Mouse (Mus musculus): ENCODE measurements around the gene Ap5z1. TPM values are rescaled to one million over a fixed set of nuclear protein-coding genes. Genes with fewer than 3 reads are reported as not detected.
A peak's percentile ranks its signal among the peaks of the same experiment; 100 is the strongest.

Ap5z1 gene
- polyA plus RNA-seq, 1 experiment from 2014 or later: 11.8 TPM

- H3K4me3 ChIP-seq (replicated peaks): peak overlapping the region; percentile 35
- ATAC-seq (ENCODE audit: insufficient number of reproducible peaks, low FRiP score, low TSS enrichment, low read depth): peak; percentile 96
- no peaks in the 10 kb centered on the region for H3K9me3 ChIP-seq (replicated peaks)
- WGBS: under 1% methylated on average over 19 of the region's 19 CpGs
- peaks cover 17% of the 10 kb centered on the region for H3K36me3 ChIP-seq
- peak overlapping the region; percentile 96 for H3K27ac ChIP-seq (replicated peaks)
- H3K27me3 ChIP-seq: no peaks in the 10 kb centered on the region
- no peak overlapping the region for H3K9ac ChIP-seq
- peak overlapping the region; percentile 66 for H3K4me2 ChIP-seq (replicated peaks)
- H3K4me1 ChIP-seq: peaks cover 85% of the 10 kb centered on the region
Observed at GRCm38 (mm10) chr5:142440451-142441147, 23.1 kb upstream of the Ap5z1 start.

GRCm38 (mm10) chr5:142441332-142442044 lies 22.3 kb upstream of the Ap5z1 start:
- WGBS: 33% methylated on average over 22 of the region's 22 CpGs
- Histone ChIP-seq H3K9ac (no peak overlapping the region), H3K4me2 (replicated peaks) (peak overlapping the region; percentile 66), H3K9me3 (replicated peaks) (no peaks in the 10 kb centered on the region), H3K27ac (replicated peaks) (peak overlapping the region; percentile 96), H3K4me3 (replicated peaks) (peak overlapping the region; percentile 35; the same call in 1 of the 2 replicates), H3K27me3 (no peaks in the 10 kb centered on the region), H3K4me1 (peaks cover 88% of the 10 kb centered on the region), H3K36me3 (peaks cover 8% of the 10 kb centered on the region; the same call in 1 of the 2 replicates)
- 0 out of 2 replicates have a peak, but pooled peaks have one; percentile 34 for ATAC-seq (ENCODE audit: insufficient number of reproducible peaks, low FRiP score, low TSS enrichment, low read depth)

- no peaks in the 10 kb centered on the region for H3K27me3 ChIP-seq
- H3K27ac ChIP-seq (replicated peaks): peak overlapping the region; percentile 96
- H3K4me3 ChIP-seq (replicated peaks): no peak overlapping the region
- no peak overlapping the region for H3K4me2 ChIP-seq (replicated peaks)
- WGBS: 78% methylated on average over 7 of the region's 7 CpGs
- H3K36me3 ChIP-seq: peaks cover 6% of the 10 kb centered on the region; the same call in 1 of the 2 replicates
- H3K9me3 ChIP-seq (replicated peaks): no peaks in the 10 kb centered on the region
- H3K9ac ChIP-seq: no peak overlapping the region
- H3K4me1 ChIP-seq: peaks cover 85% of the 10 kb centered on the region
- no peak for ATAC-seq (ENCODE audit: insufficient number of reproducible peaks, low FRiP score, low TSS enrichment, low read depth)
Observed at GRCm38 (mm10) chr5:142442045-142442440, 21.7 kb upstream of the Ap5z1 start.

- no peak for ATAC-seq (ENCODE audit: insufficient number of reproducible peaks, low FRiP score, low TSS enrichment, low read depth)
- H3K27ac ChIP-seq (replicated peaks): 0 out of 2 replicates have a peak overlapping the region, but pooled peaks have one; percentile 44
- 78% methylated on average over 15 of the region's 15 CpGs for WGBS
- H3K9me3 ChIP-seq (replicated peaks): no peaks in the 10 kb centered on the region
- H3K4me1 ChIP-seq: peaks cover 81% of the 10 kb centered on the region
- no peak overlapping the region for H3K4me3 ChIP-seq (replicated peaks)
- H3K9ac ChIP-seq: no peak overlapping the region
- no peak overlapping the region for H3K4me2 ChIP-seq (replicated peaks)
- no peaks in the 10 kb centered on the region for H3K27me3 ChIP-seq
- H3K36me3 ChIP-seq: no peaks in the 10 kb centered on the region
Observed at GRCm38 (mm10) chr5:142443514-142443913, 20.2 kb upstream of the Ap5z1 start.

GRCm38 (mm10) chr5:142443994-142444393 lies 19.8 kb upstream of the Ap5z1 start:
- no peaks in the 10 kb centered on the region for H3K27me3 ChIP-seq
- no peak overlapping the region for H3K9ac ChIP-seq
- no peaks in the 10 kb centered on the region for H3K9me3 ChIP-seq (replicated peaks)
- peaks cover 4% of the 10 kb centered on the region; the same call in 1 of the 2 replicates for H3K36me3 ChIP-seq
- no peak for ATAC-seq (ENCODE audit: insufficient number of reproducible peaks, low FRiP score, low TSS enrichment, low read depth)
- 72% methylated on average over 14 of the region's 14 CpGs for WGBS
- no peak overlapping the region for H3K4me2 ChIP-seq (replicated peaks)
- H3K4me3 ChIP-seq (replicated peaks): no peak overlapping the region
- peaks cover 76% of the 10 kb centered on the region for H3K4me1 ChIP-seq
- peak overlapping the region; percentile 44; the same call in 1 of the 2 replicates for H3K27ac ChIP-seq (replicated peaks)

- H3K4me2 ChIP-seq (replicated peaks): no peak overlapping the region
- peaks cover 67% of the 10 kb centered on the region for H3K4me1 ChIP-seq
- ATAC-seq (ENCODE audit: insufficient number of reproducible peaks, low FRiP score, low TSS enrichment, low read depth): no peak
- H3K36me3 ChIP-seq: peaks cover 14% of the 10 kb centered on the region
- H3K9ac ChIP-seq: no peak overlapping the region
- peak overlapping the region; percentile 44; the same call in 1 of the 2 replicates for H3K27ac ChIP-seq (replicated peaks)
- no peak overlapping the region for H3K4me3 ChIP-seq (replicated peaks)
- 61% methylated on average over 11 of the region's 11 CpGs for WGBS
- H3K27me3 ChIP-seq: no peaks in the 10 kb centered on the region
- no peaks in the 10 kb centered on the region for H3K9me3 ChIP-seq (replicated peaks)
Observed at GRCm38 (mm10) chr5:142444791-142445531, 18.8 kb upstream of the Ap5z1 start.

- H3K27me3 ChIP-seq: no peaks in the 10 kb centered on the region
- no peak for ATAC-seq (ENCODE audit: insufficient number of reproducible peaks, low FRiP score, low TSS enrichment, low read depth)
- no peak overlapping the region for H3K4me3 ChIP-seq (replicated peaks)
- 45% methylated on average over 8 of the region's 8 CpGs for WGBS
- H3K9me3 ChIP-seq (replicated peaks): no peaks in the 10 kb centered on the region
- H3K36me3 ChIP-seq: peaks cover 21% of the 10 kb centered on the region
- 0 out of 2 replicates have a peak overlapping the region, but pooled peaks have one; percentile 44 for H3K27ac ChIP-seq (replicated peaks)
- H3K9ac ChIP-seq: no peak overlapping the region
- peaks cover 61% of the 10 kb centered on the region for H3K4me1 ChIP-seq
- H3K4me2 ChIP-seq (replicated peaks): no peak overlapping the region
Observed at GRCm38 (mm10) chr5:142445709-142446108, 18.0 kb upstream of the Ap5z1 start.

GRCm38 (mm10) chr5:142448076-142448475 lies 15.7 kb upstream of the Ap5z1 start:
- Histone ChIP-seq H3K27ac (replicated peaks) (peak overlapping the region; percentile 70), H3K4me3 (replicated peaks) (no peak overlapping the region), H3K4me2 (replicated peaks) (0 out of 2 replicates have a peak overlapping the region, but pooled peaks have one; percentile 13), H3K27me3 (no peaks in the 10 kb centered on the region), H3K4me1 (peaks cover 39% of the 10 kb centered on the region), H3K36me3 (peaks cover 37% of the 10 kb centered on the region), H3K9me3 (replicated peaks) (no peaks in the 10 kb centered on the region), H3K9ac (no peak overlapping the region)
- ATAC-seq (ENCODE audit: insufficient number of reproducible peaks, low FRiP score, low TSS enrichment, low read depth): peak; percentile 83
- 3% methylated on average over 9 of the region's 9 CpGs for WGBS

- H3K4me2 ChIP-seq (replicated peaks): no peak overlapping the region
- H3K9ac ChIP-seq: no peak overlapping the region
- no peak overlapping the region for H3K4me3 ChIP-seq (replicated peaks)
- H3K4me1 ChIP-seq: peaks cover 33% of the 10 kb centered on the region
- H3K27ac ChIP-seq (replicated peaks): no peak overlapping the region
- ATAC-seq (ENCODE audit: insufficient number of reproducible peaks, low FRiP score, low TSS enrichment, low read depth): no peak
- peaks cover 43% of the 10 kb centered on the region for H3K36me3 ChIP-seq
- H3K9me3 ChIP-seq (replicated peaks): no peaks in the 10 kb centered on the region
- H3K27me3 ChIP-seq: no peaks in the 10 kb centered on the region
- WGBS: 50% methylated on average over 12 of the region's 12 CpGs
Observed at GRCm38 (mm10) chr5:142448623-142449022, 15.1 kb upstream of the Ap5z1 start.

- Histone ChIP-seq H3K27me3 (no peaks in the 10 kb centered on the region), H3K4me3 (replicated peaks) (no peak overlapping the region), H3K36me3 (peaks cover 63% of the 10 kb centered on the region), H3K4me2 (replicated peaks) (no peak overlapping the region), H3K4me1 (peaks cover 11% of the 10 kb centered on the region), H3K9ac (no peak overlapping the region), H3K9me3 (replicated peaks) (no peaks in the 10 kb centered on the region), H3K27ac (replicated peaks) (no peak overlapping the region)
- WGBS: 91% methylated on average over 9 of the region's 9 CpGs
- ATAC-seq (ENCODE audit: insufficient number of reproducible peaks, low FRiP score, low TSS enrichment, low read depth): no peak
Observed at GRCm38 (mm10) chr5:142450846-142451245, 12.9 kb upstream of the Ap5z1 start.

GRCm38 (mm10) chr5:142451759-142452158 lies 12.0 kb upstream of the Ap5z1 start:
- ATAC-seq (ENCODE audit: insufficient number of reproducible peaks, low FRiP score, low TSS enrichment, low read depth): no peak
- H3K27me3 ChIP-seq: no peaks in the 10 kb centered on the region
- no peak overlapping the region for H3K4me2 ChIP-seq (replicated peaks)
- peaks cover 72% of the 10 kb centered on the region for H3K36me3 ChIP-seq
- H3K27ac ChIP-seq (replicated peaks): no peak overlapping the region
- no peaks in the 10 kb centered on the region for H3K9me3 ChIP-seq (replicated peaks)
- peaks cover 11% of the 10 kb centered on the region for H3K4me1 ChIP-seq
- no peak overlapping the region for H3K4me3 ChIP-seq (replicated peaks)
- 44% methylated on average over 1 of the region's 1 CpGs for WGBS
- H3K9ac ChIP-seq: no peak overlapping the region
